Mouse (Mus musculus) embryonic facial prominence, embryonic 12.5 days (tissue): ENCODE data around the gene Ssh2. TPM values are rescaled to one million over a fixed set of nuclear protein-coding genes. Genes with fewer than 3 reads are reported as not detected.

Source experiments
- ATAC-seq: fragments of 200-750 bp; cut with Nextera tagmentation; 2 replicates; pipeline ENCODE4 v1.8.0; 2017; ENCODE audit not compliant: insufficient number of reproducible peaks, insufficient read depth, low FRiP score, low TSS enrichment
- H3K27ac ChIP-seq: fragments of 300-500 bp; sonication (generic); 2 replicates; pipeline ENCODE4 v1.5.1; 2016; ENCODE audit warnings: mild to moderate bottlenecking
- H3K27me3 ChIP-seq: fragments of 300-500 bp; sonication (generic); 2 replicates; pipeline ENCODE4 v1.6.1; 2016; ENCODE audit warnings: mild to moderate bottlenecking, moderate library complexity
- H3K36me3 ChIP-seq: fragments of 300-500 bp; sonication (generic); 2 replicates; pipeline ENCODE4 v1.6.1; 2016; ENCODE audit warnings: mild to moderate bottlenecking
- H3K4me1 ChIP-seq: fragments of 300-500 bp; sonication (generic); 2 replicates; pipeline ENCODE4 v1.6.1; 2016
- H3K4me2 ChIP-seq: fragments of 300-500 bp; sonication (generic); replicated peaks from 2 replicates; pipeline ENCODE4 v1.6.1; 2016; ENCODE audit warnings: mild to moderate bottlenecking, moderate library complexity
- H3K4me3 ChIP-seq: fragments of 300-500 bp; sonication (generic); 2 replicates; pipeline ENCODE4 v1.5.1; 2016; ENCODE audit warnings: mild to moderate bottlenecking
- H3K9ac ChIP-seq: fragments of 300-500 bp; sonication (generic); 2 replicates; pipeline ENCODE4 v1.6.1; 2016; ENCODE audit warnings: mild to moderate bottlenecking, moderate library complexity
- H3K9me3 ChIP-seq: fragments of 300-500 bp; sonication (generic); 2 replicates; pipeline ENCODE4 v1.6.1; 2016; ENCODE audit warnings: mild to moderate bottlenecking, moderate library complexity
- WGBS: fragments of 180-500 bp; shearing (Covaris S2); methylation state at CpG from one replicate; pipeline ENCODE4 v1.1.7; 2016; 5-methylcytosine and 5-hydroxymethylcytosine counted together
- polyA plus RNA-seq: library from polyadenylated mRNA; unstranded; fragments of >200 nt; fragmentation: Nextera tagmentation; extraction: Ambion mirVana; gene quantifications from 2 replicates; pipeline ENCODE4 v1.2.1, GENCODE M21; 2016

Gene Ssh2
- polyA plus RNA-seq, 1 experiment from 2014 or later = 10.5 TPM

DNA sequence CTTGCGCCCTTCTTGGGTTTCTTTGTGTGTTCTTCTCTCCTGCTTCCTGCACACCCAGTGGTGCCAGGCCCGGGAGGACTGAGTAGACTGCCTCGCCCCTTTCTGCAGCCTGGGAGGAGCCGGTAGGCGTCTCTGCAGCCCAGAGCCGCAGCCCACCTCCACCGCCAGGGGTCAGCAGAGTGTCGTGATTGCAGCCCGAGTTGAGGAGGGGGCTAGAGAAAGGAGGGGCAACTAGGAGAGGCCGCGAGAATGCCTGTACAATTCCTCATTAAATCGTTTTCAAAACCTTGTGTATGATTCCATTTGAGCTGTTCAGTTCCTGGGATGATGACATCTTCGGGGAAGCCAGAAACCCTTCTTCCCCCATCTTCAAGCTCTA, 275.0 kb downstream of the Ssh2 start:
- Histone ChIP-seq H3K36me3 (no peaks in the 10 kb centered on the region), H3K4me3 (peak overlapping the region; percentile 52), H3K9me3 (no peaks in the 10 kb centered on the region), H3K27me3 (no peaks in the 10 kb centered on the region), H3K27ac (peak overlapping the region; percentile 90), H3K4me2 (peak overlapping the region; percentile 85), H3K9ac (peak overlapping the region; percentile 62), H3K4me1 (peaks cover 64% of the 10 kb centered on the region)
- ATAC-seq = peak; percentile 52
- WGBS = under 1% methylated on average over 13 of the region's 13 CpGs

- WGBS = 0% methylated on average over 23 of the region's 23 CpGs
- Histone ChIP-seq H3K4me3 (peak overlapping the region; percentile 52), H3K9ac (peak overlapping the region; percentile 62), H3K27ac (peak overlapping the region; percentile 90), H3K27me3 (no peaks in the 10 kb centered on the region), H3K4me2 (peak overlapping the region; percentile 85), H3K4me1 (peaks cover 59% of the 10 kb centered on the region), H3K9me3 (no peaks in the 10 kb centered on the region), H3K36me3 (no peaks in the 10 kb centered on the region)
- peak; percentile 67; the same call in 1 of the 2 replicates for ATAC-seq
Observed at GRCm38 (mm10) chr11:77491502-77492291, 275.6 kb downstream of the Ssh2 start.

GRCm38 (mm10) chr11:77492311-77492871, 276.3 kb downstream of the Ssh2 start:
- Histone ChIP-seq H3K36me3 (no peaks in the 10 kb centered on the region), H3K9ac (peak overlapping the region; percentile 62), H3K9me3 (no peaks in the 10 kb centered on the region), H3K4me1 (peaks cover 60% of the 10 kb centered on the region), H3K27ac (peak overlapping the region; percentile 90), H3K4me3 (peak overlapping the region; percentile 52), H3K27me3 (no peaks in the 10 kb centered on the region), H3K4me2 (peak overlapping the region; percentile 85)
- WGBS = under 1% methylated on average over 18 of the region's 18 CpGs
- no peak for ATAC-seq

- Histone ChIP-seq H3K4me2 (peak overlapping the region; percentile 85), H3K9me3 (no peaks in the 10 kb centered on the region), H3K9ac (peak overlapping the region; percentile 62), H3K27ac (peak overlapping the region; percentile 90), H3K36me3 (no peaks in the 10 kb centered on the region), H3K4me3 (peak overlapping the region; percentile 52), H3K4me1 (peaks cover 60% of the 10 kb centered on the region), H3K27me3 (no peaks in the 10 kb centered on the region)
- 0% methylated on average over 32 of the region's 32 CpGs for WGBS
- peak; percentile 61 for ATAC-seq
Observed at GRCm38 (mm10) chr11:77492911-77493332, 276.8 kb downstream of the Ssh2 start.

DNA sequence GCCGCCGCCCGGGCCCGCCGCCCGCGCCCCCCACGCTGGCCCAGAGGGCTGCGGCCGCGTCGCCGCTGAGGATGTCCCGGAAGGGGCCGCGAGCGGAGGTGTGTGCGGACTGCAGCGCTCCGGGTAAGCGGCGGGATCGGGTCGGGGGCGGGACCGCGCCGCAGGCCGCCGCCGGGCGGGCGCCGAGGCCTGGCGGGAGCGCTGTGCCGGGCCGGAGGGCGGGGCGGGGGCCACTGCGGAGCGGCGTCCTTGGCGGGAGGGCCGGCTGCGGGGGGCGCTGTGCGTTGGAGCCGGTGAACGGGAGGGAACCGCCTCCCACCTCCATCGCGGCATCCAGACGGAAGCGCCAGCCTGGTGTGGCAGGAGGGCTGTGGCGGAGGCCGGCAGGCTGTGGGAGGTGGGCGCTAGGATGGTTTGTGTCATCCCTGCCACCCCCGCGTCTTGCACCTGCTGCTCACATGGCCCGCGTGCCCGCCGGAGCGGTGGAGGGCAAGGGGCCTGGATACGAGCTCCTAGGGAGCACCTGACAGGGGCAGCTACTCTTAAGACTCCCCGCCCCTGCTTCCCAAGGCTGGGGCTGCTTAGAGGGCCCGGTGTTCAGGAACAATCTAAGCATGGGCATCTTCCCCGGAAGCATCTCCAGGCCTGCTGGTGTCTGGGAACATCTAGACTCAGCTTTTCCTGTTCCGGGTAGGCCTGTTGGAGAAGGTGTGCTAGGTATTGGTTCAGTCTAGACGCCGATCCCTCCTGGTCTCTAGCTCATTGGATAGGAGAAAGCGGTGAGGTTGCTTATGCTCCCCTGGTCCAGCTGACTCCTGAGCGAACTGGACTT, 277.6 kb downstream of the Ssh2 start, which contains the start of gene Git1:
Gene Git1 (plus strand): TSS at position 51 of the 832 bp plus-strand sequence.
- Histone ChIP-seq H3K4me2 (peak within 1 kb of the TSS; percentile 95), H3K9ac (peak within 1 kb of the TSS; percentile 96), H3K9me3 (no peaks in the 10 kb centered on the region), H3K36me3 (peaks cover under 1% of the 10 kb centered on the region; the same call in 1 of the 2 replicates), H3K4me1 (peaks cover 58% of the 10 kb centered on the region), H3K27ac (peak within 1 kb of the TSS; percentile 90), H3K4me3 (peak within 1 kb of the TSS; percentile 86), H3K27me3 (no peaks in the 10 kb centered on the region)
- 2% methylated on average over 56 of the region's 74 CpGs for WGBS
- no peak for ATAC-seq

GRCm38 (mm10) chr11:77494344-77494676, 278.2 kb downstream of the Ssh2 start:
- Histone ChIP-seq H3K9me3 (no peaks in the 10 kb centered on the region), H3K27me3 (no peaks in the 10 kb centered on the region), H3K4me1 (peaks cover 56% of the 10 kb centered on the region), H3K4me2 (peak overlapping the region; percentile 95), H3K36me3 (peaks cover 6% of the 10 kb centered on the region), H3K27ac (peak overlapping the region; percentile 86), H3K9ac (peak overlapping the region; percentile 96), H3K4me3 (peak overlapping the region; percentile 86)
- ATAC-seq = no peak
- 26% methylated on average over 4 of the region's 4 CpGs for WGBS

GRCm38 (mm10) chr11:77494782-77495181, 278.7 kb downstream of the Ssh2 start:
- Histone ChIP-seq H3K4me1 (peaks cover 56% of the 10 kb centered on the region), H3K27me3 (no peaks in the 10 kb centered on the region), H3K9me3 (no peaks in the 10 kb centered on the region), H3K9ac (peak overlapping the region; percentile 96), H3K4me3 (peak overlapping the region; percentile 86), H3K27ac (peak overlapping the region; percentile 86), H3K4me2 (peak overlapping the region; percentile 95), H3K36me3 (peaks cover 11% of the 10 kb centered on the region)
- WGBS = 68% methylated on average over 6 of the region's 6 CpGs
- no peak for ATAC-seq

- no peak for ATAC-seq
- Histone ChIP-seq H3K4me1 (peaks cover 53% of the 10 kb centered on the region), H3K9me3 (no peaks in the 10 kb centered on the region), H3K9ac (no peak overlapping the region), H3K36me3 (peaks cover 18% of the 10 kb centered on the region), H3K4me3 (no peak overlapping the region), H3K4me2 (no peak overlapping the region), H3K27ac (no peak overlapping the region), H3K27me3 (no peaks in the 10 kb centered on the region)
Observed at GRCm38 (mm10) chr11:77495507-77495906, 279.4 kb downstream of the Ssh2 start.

- WGBS = 13% methylated on average over 6 of the region's 6 CpGs
- Histone ChIP-seq H3K36me3 (peaks cover 28% of the 10 kb centered on the region), H3K9ac (no peak overlapping the region), H3K4me1 (peaks cover 43% of the 10 kb centered on the region), H3K27ac (peak overlapping the region; percentile 63), H3K4me3 (no peak overlapping the region), H3K4me2 (0 out of 2 replicates have a peak overlapping the region, but pooled peaks have one; percentile 13), H3K9me3 (no peaks in the 10 kb centered on the region), H3K27me3 (no peaks in the 10 kb centered on the region)
- no peak for ATAC-seq
Observed at GRCm38 (mm10) chr11:77497341-77497756, 281.3 kb downstream of the Ssh2 start.

- Histone ChIP-seq H3K4me3 (no peak overlapping the region), H3K9me3 (no peaks in the 10 kb centered on the region), H3K9ac (no peak overlapping the region), H3K27ac (peak overlapping the region; percentile 63), H3K4me1 (peaks cover 43% of the 10 kb centered on the region), H3K36me3 (peaks cover 33% of the 10 kb centered on the region), H3K27me3 (no peaks in the 10 kb centered on the region), H3K4me2 (peak overlapping the region; percentile 13; the same call in 1 of the 2 replicates)
- 33% methylated on average over 4 of the region's 4 CpGs for WGBS
- ATAC-seq = no peak
Observed at GRCm38 (mm10) chr11:77497851-77498250, 281.8 kb downstream of the Ssh2 start.
